Mouse (Mus musculus): ENCODE data around the gene Zbbx. TPM values are rescaled to one million over a fixed set of nuclear protein-coding genes. Genes with fewer than 3 reads are reported as not detected.

Zbbx gene
- 0.08 TPM in 1 of 2 replicates, not detected in the other for polyA plus RNA-seq (2015; fragmentation: Nextera tagmentation; extraction: Ambion mirVana)

- H3K9ac ChIP-seq (ENCODE audit: low read length) = no peak within 1 kb of the TSS
- H3K27ac ChIP-seq (replicated peaks) = no peak within 1 kb of the TSS
- no peak within 1 kb of the TSS for H3K4me3 ChIP-seq (ENCODE audit: low read depth, low read length)
- 15% methylated on average over 20 of the region's 20 CpGs for WGBS
- peak within 1 kb of the TSS; percentile 44; the same call in 1 of the 2 replicates for H3K4me2 ChIP-seq (replicated peaks; ENCODE audit: low read depth)
- H3K36me3 ChIP-seq (ENCODE audit: control insufficient read depth, insufficient read depth, low read length) = no peaks in the 10 kb centered on the region
- H3K4me1 ChIP-seq (replicated peaks; ENCODE audit: control insufficient read depth, insufficient read depth) = no peaks in the 10 kb centered on the region
- H3K9me3 ChIP-seq (ENCODE audit: control insufficient read depth, low read length) = no peaks in the 10 kb centered on the region
- DNase-seq (ENCODE audit: low spot score) (peak; percentile 63), ATAC-seq (ENCODE audit: low FRiP score, low TSS enrichment) (peak; percentile 72; the same call in 1 of the 2 replicates)
- TF ChIP-seq EP300 (optimal IDR thresholded peaks at IDR 0.05) (no peak), CTCF (IDR thresholded peaks at IDR 0.05; ENCODE audit: low read depth) (peak; percentile 59)
- no peaks in the 10 kb centered on the region for H3K27me3 ChIP-seq (ENCODE audit: control insufficient read depth, insufficient read depth, low read length)
Observed at GRCm38 (mm10) chr3:75164838-75165496, at the start of gene Zbbx. Gene Zbbx, minus strand, starts transcription at chr3:75165034.

- H3K9me3 ChIP-seq (ENCODE audit: control insufficient read depth, low read length) = no peaks in the 10 kb centered on the region
- DNase-seq (ENCODE audit: low spot score) (peak; percentile 56), ATAC-seq (ENCODE audit: low FRiP score, low TSS enrichment) (no peak)
- no peak overlapping the region for H3K9ac ChIP-seq (ENCODE audit: low read length)
- no peaks in the 10 kb centered on the region for H3K27me3 ChIP-seq (ENCODE audit: control insufficient read depth, insufficient read depth, low read length)
- no peak overlapping the region for H3K4me2 ChIP-seq (replicated peaks; ENCODE audit: low read depth)
- H3K36me3 ChIP-seq (ENCODE audit: control insufficient read depth, insufficient read depth, low read length) = no peaks in the 10 kb centered on the region
- H3K4me3 ChIP-seq (ENCODE audit: low read depth, low read length) = no peak overlapping the region
- TF ChIP-seq EP300 (optimal IDR thresholded peaks at IDR 0.05) (no peak), CTCF (IDR thresholded peaks at IDR 0.05; ENCODE audit: low read depth) (peak; percentile 83)
- H3K4me1 ChIP-seq (replicated peaks; ENCODE audit: control insufficient read depth, insufficient read depth) = no peaks in the 10 kb centered on the region
- 34% methylated on average over 12 of the region's 12 CpGs for WGBS
- H3K27ac ChIP-seq (replicated peaks) = no peak overlapping the region
Observed at GRCm38 (mm10) chr3:75202808-75203503, 38.1 kb upstream of the Zbbx start.

GRCm38 (mm10) chr3:75182606-75183005 is 17.8 kb upstream of the Zbbx start:
- ATAC-seq (ENCODE audit: low FRiP score, low TSS enrichment) (no peak), DNase-seq (ENCODE audit: low spot score) (no peak)
- no peaks in the 10 kb centered on the region for H3K36me3 ChIP-seq (ENCODE audit: control insufficient read depth, insufficient read depth, low read length)
- no peaks in the 10 kb centered on the region for H3K27me3 ChIP-seq (ENCODE audit: control insufficient read depth, insufficient read depth, low read length)
- H3K27ac ChIP-seq (replicated peaks) = no peak overlapping the region
- no peaks in the 10 kb centered on the region for H3K4me1 ChIP-seq (replicated peaks; ENCODE audit: control insufficient read depth, insufficient read depth)
- TF ChIP-seq CTCF (IDR thresholded peaks at IDR 0.05; ENCODE audit: low read depth) (no peak), EP300 (optimal IDR thresholded peaks at IDR 0.05) (no peak)
- H3K4me3 ChIP-seq (ENCODE audit: low read depth, low read length) = no peak overlapping the region
- WGBS = 67% methylated on average over 1 of the region's 1 CpGs
- H3K9ac ChIP-seq (ENCODE audit: low read length) = no peak overlapping the region
- no peaks in the 10 kb centered on the region for H3K9me3 ChIP-seq (ENCODE audit: control insufficient read depth, low read length)
- H3K4me2 ChIP-seq (replicated peaks; ENCODE audit: low read depth) = no peak overlapping the region

- Histone ChIP-seq H3K36me3 (ENCODE audit: control insufficient read depth, insufficient read depth, low read length) (no peaks in the 10 kb centered on the region), H3K9ac (ENCODE audit: low read length) (no peak overlapping the region), H3K9me3 (ENCODE audit: control insufficient read depth, low read length) (no peaks in the 10 kb centered on the region), H3K4me3 (ENCODE audit: low read depth, low read length) (no peak overlapping the region), H3K4me1 (replicated peaks; ENCODE audit: control insufficient read depth, insufficient read depth) (no peaks in the 10 kb centered on the region), H3K27me3 (ENCODE audit: control insufficient read depth, insufficient read depth, low read length) (no peaks in the 10 kb centered on the region), H3K27ac (replicated peaks) (no peak overlapping the region), H3K4me2 (replicated peaks; ENCODE audit: low read depth) (no peak overlapping the region)
- no peak for DNase-seq (ENCODE audit: low spot score)
- WGBS = 62% methylated on average over 3 of the region's 3 CpGs
- TF ChIP-seq EP300 (optimal IDR thresholded peaks at IDR 0.05) (no peak), CTCF (IDR thresholded peaks at IDR 0.05; ENCODE audit: low read depth) (no peak)
- no peak for ATAC-seq (ENCODE audit: low FRiP score, low TSS enrichment)
Observed at GRCm38 (mm10) chr3:75141876-75142275, 23.0 kb downstream of the Zbbx start.

- no peak for TF ChIP-seq EP300 (optimal IDR thresholded peaks at IDR 0.05)
- TF ChIP-seq CTCF (IDR thresholded peaks at IDR 0.05; ENCODE audit: low read depth) = no peak
- no peak overlapping the region for H3K27ac ChIP-seq (replicated peaks)
- no peaks in the 10 kb centered on the region for H3K27me3 ChIP-seq (ENCODE audit: control insufficient read depth, insufficient read depth, low read length)
- ATAC-seq (ENCODE audit: low FRiP score, low TSS enrichment) (no peak), DNase-seq (ENCODE audit: low spot score) (no peak)
- H3K4me2 ChIP-seq (replicated peaks; ENCODE audit: low read depth) = no peak overlapping the region
- no peak overlapping the region for H3K4me3 ChIP-seq (ENCODE audit: low read depth, low read length)
- no peaks in the 10 kb centered on the region for H3K36me3 ChIP-seq (ENCODE audit: control insufficient read depth, insufficient read depth, low read length)
- H3K4me1 ChIP-seq (replicated peaks; ENCODE audit: control insufficient read depth, insufficient read depth) = no peaks in the 10 kb centered on the region
- H3K9ac ChIP-seq (ENCODE audit: low read length) = no peak overlapping the region
- no peaks in the 10 kb centered on the region for H3K9me3 ChIP-seq (ENCODE audit: control insufficient read depth, low read length)
Observed at GRCm38 (mm10) chr3:75104867-75105266, 60.0 kb downstream of the Zbbx start.

GRCm38 (mm10) chr3:75085762-75086161 is 79.1 kb downstream of the Zbbx start:
- H3K9ac ChIP-seq (ENCODE audit: low read length) = no peak overlapping the region
- no peaks in the 10 kb centered on the region for H3K36me3 ChIP-seq (ENCODE audit: control insufficient read depth, insufficient read depth, low read length)
- no peak for TF ChIP-seq CTCF (IDR thresholded peaks at IDR 0.05; ENCODE audit: low read depth)
- 71% methylated on average over 1 of the region's 1 CpGs for WGBS
- no peaks in the 10 kb centered on the region for H3K4me1 ChIP-seq (replicated peaks; ENCODE audit: control insufficient read depth, insufficient read depth)
- H3K27me3 ChIP-seq (ENCODE audit: control insufficient read depth, insufficient read depth, low read length) = no peaks in the 10 kb centered on the region
- H3K4me2 ChIP-seq (replicated peaks; ENCODE audit: low read depth) = no peak overlapping the region
- ATAC-seq (ENCODE audit: low FRiP score, low TSS enrichment) (no peak), DNase-seq (ENCODE audit: low spot score) (no peak)
- no peak overlapping the region for H3K4me3 ChIP-seq (ENCODE audit: low read depth, low read length)
- H3K27ac ChIP-seq (replicated peaks) = no peak overlapping the region
- H3K9me3 ChIP-seq (ENCODE audit: control insufficient read depth, low read length) = no peaks in the 10 kb centered on the region

Measured in stomach, postnatal 0 days (tissue).